Mouse (Mus musculus): Measurements from ENCODE around the gene Parp16. TPM values are rescaled to one million over a fixed set of nuclear protein-coding genes. Genes with fewer than 3 reads are reported as not detected.
"Not testable (repeated sequence)": the region's sequence is repeated elsewhere in the genome, so short reads cannot be mapped to it uniquely, and the experiment has no call there.

The Parp16 gene
- polyA plus RNA-seq, 1 experiment from 2014 or later: 8.2 TPM

GRCm38 (mm10) chr9:65199723-65200122 lies 4.6 kb downstream of the Parp16 start:
- Histone ChIP-seq H3K9ac (peak overlapping the region; percentile 61), H3K36me3 (no peaks in the 10 kb centered on the region), H3K27me3 (no peaks in the 10 kb centered on the region), H3K4me1 (replicated peaks) (peaks cover 66% of the 10 kb centered on the region), H3K9me3 (replicated peaks) (no peaks in the 10 kb centered on the region), H3K4me3 (replicated peaks) (no peak overlapping the region), H3K27ac (peak overlapping the region; percentile 96), H3K4me2 (no peak overlapping the region)
- 40% methylated on average over 7 of the region's 7 CpGs for WGBS (ENCODE audit: insufficient replicate concordance)
- no peak for DNase-seq
- no peak for ATAC-seq (ENCODE audit: low read depth)

GRCm38 (mm10) chr9:65200606-65201005 lies 5.5 kb downstream of the Parp16 start:
- H3K4me1 ChIP-seq (replicated peaks): peaks cover 62% of the 10 kb centered on the region
- WGBS (ENCODE audit: insufficient replicate concordance): 53% methylated on average over 1 of the region's 1 CpGs
- no peaks in the 10 kb centered on the region for H3K9me3 ChIP-seq (replicated peaks)
- H3K27ac ChIP-seq: peak overlapping the region; percentile 96
- H3K27me3 ChIP-seq: no peaks in the 10 kb centered on the region
- H3K9ac ChIP-seq: peak overlapping the region; percentile 61
- no peak overlapping the region for H3K4me3 ChIP-seq (replicated peaks)
- no peak for ATAC-seq (ENCODE audit: low read depth)
- no peaks in the 10 kb centered on the region for H3K36me3 ChIP-seq
- no peak for DNase-seq
- no peak overlapping the region for H3K4me2 ChIP-seq

- no peak overlapping the region for H3K4me2 ChIP-seq
Measured at GRCm38 (mm10) chr9:65201021-65201380, 5.8 kb downstream of the Parp16 start.

GRCm38 (mm10) chr9:65201381-65202164 lies 6.4 kb downstream of the Parp16 start:
- H3K9ac ChIP-seq: peak overlapping the region; percentile 72
- ATAC-seq (ENCODE audit: low read depth) (peak; percentile 87), DNase-seq (peak; percentile 78)
- no peaks in the 10 kb centered on the region for H3K27me3 ChIP-seq
- H3K36me3 ChIP-seq: no peaks in the 10 kb centered on the region
- no peaks in the 10 kb centered on the region for H3K9me3 ChIP-seq (replicated peaks)
- H3K27ac ChIP-seq: peak overlapping the region; percentile 96
- H3K4me3 ChIP-seq (replicated peaks): peak overlapping the region; percentile 48
- peaks cover 54% of the 10 kb centered on the region for H3K4me1 ChIP-seq (replicated peaks)
- H3K4me2 ChIP-seq: peak overlapping the region; percentile 64
- under 1% methylated on average over 18 of the region's 18 CpGs for WGBS (ENCODE audit: insufficient replicate concordance)

More at GRCm38 (mm10) chr9:65201021-65201380, 5.8 kb downstream of the Parp16 start:
- no peak overlapping the region for H3K4me3 ChIP-seq (replicated peaks)
- peaks cover 58% of the 10 kb centered on the region for H3K4me1 ChIP-seq (replicated peaks)
- ATAC-seq (ENCODE audit: low read depth) (no peak), DNase-seq (no peak)
- no peaks in the 10 kb centered on the region for H3K27me3 ChIP-seq
- WGBS (ENCODE audit: insufficient replicate concordance): 12% methylated on average over 3 of the region's 3 CpGs
- H3K9ac ChIP-seq: peak overlapping the region; percentile 61
- no peaks in the 10 kb centered on the region for H3K36me3 ChIP-seq
- H3K27ac ChIP-seq: peak overlapping the region; percentile 96
- H3K9me3 ChIP-seq (replicated peaks): no peaks in the 10 kb centered on the region

GRCm38 (mm10) chr9:65202165-65202754 lies 7.1 kb downstream of the Parp16 start:
- Histone ChIP-seq H3K4me3 (replicated peaks) (peak overlapping the region; percentile 48), H3K4me2 (peak overlapping the region; percentile 64), H3K4me1 (replicated peaks) (peaks cover 51% of the 10 kb centered on the region), H3K27ac (peak overlapping the region; percentile 89), H3K9ac (peak overlapping the region; percentile 72), H3K9me3 (replicated peaks) (no peaks in the 10 kb centered on the region), H3K36me3 (no peaks in the 10 kb centered on the region), H3K27me3 (no peaks in the 10 kb centered on the region)
- ATAC-seq (ENCODE audit: low read depth): 0 out of 2 replicates have a peak, but pooled peaks have one; percentile 4
- 22% methylated on average over 11 of the region's 11 CpGs for WGBS (ENCODE audit: insufficient replicate concordance)
- no peak for DNase-seq

- H3K4me2 ChIP-seq: no peak overlapping the region
- no peaks in the 10 kb centered on the region for H3K27me3 ChIP-seq
- H3K4me1 ChIP-seq (replicated peaks): peaks cover 35% of the 10 kb centered on the region
- H3K9me3 ChIP-seq (replicated peaks): no peaks in the 10 kb centered on the region
- no peak overlapping the region for H3K4me3 ChIP-seq (replicated peaks)
- DNase-seq: no peak
- 56% methylated on average over 11 of the region's 11 CpGs for WGBS (ENCODE audit: insufficient replicate concordance)
- H3K36me3 ChIP-seq: no peaks in the 10 kb centered on the region
- H3K9ac ChIP-seq: 0 out of 2 replicates have a peak overlapping the region, but pooled peaks have one; percentile 14
- ATAC-seq (ENCODE audit: low read depth): no peak
- H3K27ac ChIP-seq: no peak overlapping the region
Measured at GRCm38 (mm10) chr9:65205049-65205815, 10.1 kb downstream of the Parp16 start.

GRCm38 (mm10) chr9:65207041-65207815 lies 12.1 kb downstream of the Parp16 start:
- not testable (repeated sequence) for H3K36me3 ChIP-seq; H3K4me2 ChIP-seq; H3K9me3 ChIP-seq (replicated peaks); H3K27me3 ChIP-seq; H3K27ac ChIP-seq; H3K4me3 ChIP-seq (replicated peaks); H3K9ac ChIP-seq; DNase-seq; ATAC-seq (ENCODE audit: low read depth)
- 72% methylated on average over 9 of the region's 9 CpGs for WGBS (ENCODE audit: insufficient replicate concordance)
- peaks cover 29% of the 10 kb centered on the region for H3K4me1 ChIP-seq (replicated peaks)

- ATAC-seq (ENCODE audit: low read depth): peak; percentile 66; the same call in 1 of the 2 replicates
- WGBS (ENCODE audit: insufficient replicate concordance): 79% methylated on average over 32 of the region's 32 CpGs
Measured at GRCm38 (mm10) chr9:65208293-65209179, 13.4 kb downstream of the Parp16 start.

GRCm38 (mm10) chr9:65211598-65211997 lies 16.4 kb downstream of the Parp16 start:
- Histone ChIP-seq H3K4me2 (no peak overlapping the region), H3K27ac (no peak overlapping the region), H3K27me3 (no peaks in the 10 kb centered on the region), H3K4me1 (replicated peaks) (peaks cover 42% of the 10 kb centered on the region), H3K9ac (no peak overlapping the region), H3K36me3 (no peaks in the 10 kb centered on the region), H3K9me3 (replicated peaks) (no peaks in the 10 kb centered on the region), H3K4me3 (replicated peaks) (no peak overlapping the region)
- ATAC-seq (ENCODE audit: low read depth) (no peak), DNase-seq (no peak)
- 77% methylated on average over 1 of the region's 1 CpGs for WGBS (ENCODE audit: insufficient replicate concordance)

More at GRCm38 (mm10) chr9:65208293-65209179, 13.4 kb downstream of the Parp16 start:
- Histone ChIP-seq H3K4me3 (replicated peaks) (no peak overlapping the region), H3K27ac (no peak overlapping the region; the same call in 1 of the 2 replicates), H3K9me3 (replicated peaks) (no peaks in the 10 kb centered on the region), H3K36me3 (no peaks in the 10 kb centered on the region), H3K4me1 (replicated peaks) (peaks cover 26% of the 10 kb centered on the region), H3K4me2 (no peak overlapping the region), H3K9ac (no peak overlapping the region), H3K27me3 (no peaks in the 10 kb centered on the region)
- no peak for DNase-seq

- DNase-seq: no peak
- Histone ChIP-seq H3K4me2 (peak overlapping the region; percentile 98), H3K9me3 (replicated peaks) (no peaks in the 10 kb centered on the region), H3K27ac (peak overlapping the region; percentile 100), H3K27me3 (no peaks in the 10 kb centered on the region), H3K36me3 (no peaks in the 10 kb centered on the region), H3K4me1 (replicated peaks) (peaks cover 56% of the 10 kb centered on the region), H3K9ac (peak overlapping the region; percentile 99), H3K4me3 (replicated peaks) (peak overlapping the region; percentile 83)
- ATAC-seq (ENCODE audit: low read depth): no peak; the same call in 1 of the 2 replicates
- WGBS (ENCODE audit: insufficient replicate concordance): 9% methylated on average over 10 of the region's 10 CpGs
Measured at GRCm38 (mm10) chr9:65214425-65214777, 19.2 kb downstream of the Parp16 start.
